Mouse (Mus musculus) left cerebral cortex, adult 9 months (tissue): ENCODE measurements around the gene Timeless.
"Not testable (repeated sequence)": the region's sequence is repeated elsewhere in the genome, so short reads cannot be mapped to it uniquely, and the experiment has no call there.

Experiments
- DNase-seq, 2 experiments: peaks; one replicate each; pipeline ENCODE4 v3.0.0; 2022; ENCODE audit warnings: low spot score in 2 of 2

Timeless gene

DNA sequence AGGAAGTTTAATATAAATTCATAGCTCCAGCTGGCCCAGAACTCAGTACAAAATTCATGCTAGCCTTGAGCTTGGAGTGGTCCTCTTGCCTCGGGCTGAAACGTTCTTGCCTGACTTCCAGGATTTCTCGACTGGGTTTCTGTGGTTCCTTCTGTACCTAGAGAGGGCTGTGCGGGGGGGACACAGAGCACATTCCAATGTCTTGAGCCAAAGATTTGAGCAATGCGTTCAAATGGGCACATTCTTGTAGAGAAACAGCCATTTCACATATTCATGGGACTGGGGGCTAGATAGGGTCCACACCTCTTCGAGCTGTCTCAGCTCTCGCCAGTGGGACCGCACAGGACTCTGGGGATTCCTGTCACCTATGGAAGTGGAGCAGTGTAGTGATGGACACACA is 24.1 kb downstream of the Timeless start:
- DNase-seq, result no peak

DNA sequence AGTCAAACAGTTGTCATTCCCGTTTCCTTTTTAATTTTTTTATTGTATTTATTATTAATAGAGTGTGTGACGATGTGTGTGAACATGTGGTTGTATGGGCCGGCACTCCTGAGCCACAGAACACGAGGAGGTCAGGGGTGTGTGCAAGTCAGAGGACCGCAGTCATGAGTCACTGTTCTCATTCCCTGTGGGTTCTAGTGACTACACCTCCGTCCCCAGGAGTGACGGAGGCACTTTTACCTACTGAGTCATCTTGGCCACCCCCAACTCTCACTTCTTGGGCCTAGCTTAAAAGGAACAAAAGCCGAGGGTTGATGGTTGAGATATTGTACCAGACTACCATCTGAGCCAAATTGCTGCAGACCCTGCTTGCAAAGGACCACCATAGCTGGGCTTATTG is 24.5 kb downstream of the Timeless start:
- no peak for DNase-seq

DNA sequence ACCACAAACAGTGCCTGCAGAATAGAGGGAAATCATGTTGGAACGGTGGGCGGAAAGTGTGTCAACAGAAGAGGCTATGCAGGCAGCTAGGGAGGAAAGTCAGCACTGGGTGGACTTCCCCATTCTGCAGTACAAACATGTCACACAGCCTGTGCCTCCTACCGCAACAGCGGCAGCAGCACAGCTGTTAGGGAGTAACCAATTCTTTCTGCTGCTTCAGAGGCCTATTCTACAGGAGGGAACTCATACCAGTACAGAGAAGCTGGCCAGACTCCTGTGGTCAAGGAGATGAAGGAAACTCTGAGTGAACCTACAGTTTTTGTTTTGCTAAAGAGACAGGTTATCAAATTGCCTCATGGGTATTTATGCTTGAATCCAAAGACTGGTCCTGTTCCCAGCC is 27.1 kb downstream of the Timeless start:
- no peak for DNase-seq

DNA sequence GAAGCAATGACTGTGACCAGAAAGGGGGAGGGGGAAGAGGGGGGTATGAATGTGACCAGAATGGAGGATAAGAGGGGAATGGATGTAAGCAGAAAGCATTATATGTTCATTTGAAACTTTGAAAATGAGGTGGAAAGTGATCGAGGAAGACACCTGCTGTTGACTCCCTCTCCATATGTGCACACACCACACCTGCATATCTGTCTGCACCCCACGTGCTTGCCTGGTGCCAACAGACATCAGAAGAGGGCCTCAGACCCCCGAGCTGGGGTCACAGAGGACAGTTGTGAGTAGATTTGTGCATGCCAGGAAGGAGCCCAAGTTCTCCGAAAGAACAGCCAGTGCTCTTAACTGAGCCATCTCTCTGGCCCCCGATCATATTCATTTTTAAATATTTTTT is 28.1 kb downstream of the Timeless start:
- no peak for DNase-seq

DNA sequence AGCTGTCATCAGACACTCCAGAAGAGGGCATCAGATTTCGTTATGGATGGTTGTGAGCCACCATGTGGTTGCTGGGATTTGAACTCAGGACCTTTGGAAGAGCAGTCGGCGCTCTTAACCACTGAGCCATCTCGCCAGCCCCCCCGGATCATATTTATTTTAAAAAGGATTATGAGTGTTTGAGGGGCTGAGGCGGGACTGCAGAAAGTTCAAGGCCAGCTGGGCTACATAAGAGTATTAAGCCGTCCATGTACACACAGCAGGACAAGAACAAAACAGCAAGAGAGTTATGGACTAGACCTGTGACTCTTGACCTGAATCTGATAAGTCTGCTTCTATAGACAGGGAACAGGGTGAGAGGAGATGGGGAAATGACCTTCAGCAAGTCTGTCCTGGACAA is 28.5 kb downstream of the Timeless start:
- DNase-seq, result not testable (repeated sequence)

DNA sequence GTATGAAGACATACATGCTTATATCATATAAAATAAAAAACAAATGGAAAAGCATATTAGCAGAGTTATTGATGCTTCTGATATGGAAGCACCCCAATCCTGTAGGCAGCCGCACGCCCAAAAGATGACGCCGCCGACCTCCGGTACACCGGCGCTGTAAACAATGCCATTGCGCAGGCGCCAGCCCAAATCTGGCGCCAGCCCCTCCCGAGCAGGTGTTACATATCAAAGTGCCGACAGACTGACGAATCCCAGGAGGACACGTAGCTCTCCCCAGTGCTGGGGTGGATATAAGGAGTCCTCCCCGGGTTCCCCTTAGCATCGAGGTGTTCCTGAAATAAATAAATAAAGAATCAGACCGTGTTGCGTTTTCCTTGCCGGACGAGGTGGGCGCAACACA is 30.4 kb downstream of the Timeless start:
- no peak for DNase-seq

DNA sequence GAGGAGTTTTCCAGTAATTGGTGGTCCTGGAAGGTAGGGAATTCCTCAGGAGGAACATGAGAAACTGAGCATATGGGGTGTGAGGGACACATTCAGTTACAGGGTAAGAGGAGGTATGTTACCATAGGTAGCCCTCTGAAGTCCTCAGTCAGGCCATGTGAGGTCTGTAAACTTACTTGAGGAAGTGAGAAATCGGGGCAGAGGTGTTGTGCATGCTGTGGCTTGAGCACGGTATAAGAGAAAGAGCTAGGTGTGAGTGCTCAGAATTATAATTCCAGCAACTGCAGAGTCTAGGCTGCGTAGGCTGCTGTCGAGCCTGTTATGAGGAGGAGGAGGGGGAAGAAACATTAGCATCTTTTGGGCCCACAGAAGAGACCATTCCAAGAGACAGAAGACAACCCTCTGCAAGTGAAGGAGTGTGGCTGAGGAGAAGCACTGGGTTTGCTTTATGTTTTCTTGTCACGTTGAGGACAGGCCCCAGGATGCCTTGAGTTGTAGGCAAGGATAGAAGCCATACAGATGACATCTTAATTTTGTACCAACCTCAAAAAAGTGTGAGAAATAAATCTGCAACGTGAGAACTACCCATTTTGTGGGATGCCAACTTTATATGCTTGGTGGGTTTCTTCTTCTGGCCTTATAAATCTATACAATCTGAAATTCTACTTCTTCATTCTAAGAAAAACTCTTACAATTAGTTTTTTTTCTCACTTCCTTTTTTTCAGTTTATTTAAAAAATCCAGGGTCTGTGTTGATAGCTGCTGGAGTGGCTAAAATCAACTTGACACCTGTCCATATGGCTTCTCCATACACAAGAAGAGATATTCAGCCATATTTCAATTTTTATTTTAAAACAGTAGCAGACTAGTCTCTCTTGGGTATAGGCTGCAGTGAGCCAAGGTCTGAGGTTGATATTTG is 31.8 kb downstream of the Timeless start:
- peak in 1 of 2 experiments; percentile 14 for DNase-seq

DNA sequence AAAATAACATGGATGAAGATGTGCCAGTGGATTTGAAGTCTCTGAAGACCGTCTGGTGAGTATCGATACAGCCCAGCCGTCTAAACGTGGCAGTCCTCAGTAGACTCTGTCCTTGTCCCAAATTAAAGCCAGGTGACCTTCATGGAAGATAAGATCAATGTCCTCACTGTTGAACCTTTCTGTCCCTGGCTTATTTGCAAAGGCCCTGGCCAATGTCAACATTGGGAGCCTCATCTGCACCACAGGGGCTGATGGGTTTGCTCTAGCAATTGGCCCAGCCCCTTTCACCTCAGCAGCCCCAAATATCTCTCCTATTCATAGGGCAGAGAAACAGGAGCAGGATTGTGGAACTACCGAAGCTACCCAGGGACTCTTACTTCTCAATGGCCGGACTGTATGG is 36.5 kb downstream of the Timeless start, which contains the start of gene Apof:
Apof (plus strand) TSS at position 301 of the 400 bp plus-strand sequence.
- DNase-seq, result no peak

DNA sequence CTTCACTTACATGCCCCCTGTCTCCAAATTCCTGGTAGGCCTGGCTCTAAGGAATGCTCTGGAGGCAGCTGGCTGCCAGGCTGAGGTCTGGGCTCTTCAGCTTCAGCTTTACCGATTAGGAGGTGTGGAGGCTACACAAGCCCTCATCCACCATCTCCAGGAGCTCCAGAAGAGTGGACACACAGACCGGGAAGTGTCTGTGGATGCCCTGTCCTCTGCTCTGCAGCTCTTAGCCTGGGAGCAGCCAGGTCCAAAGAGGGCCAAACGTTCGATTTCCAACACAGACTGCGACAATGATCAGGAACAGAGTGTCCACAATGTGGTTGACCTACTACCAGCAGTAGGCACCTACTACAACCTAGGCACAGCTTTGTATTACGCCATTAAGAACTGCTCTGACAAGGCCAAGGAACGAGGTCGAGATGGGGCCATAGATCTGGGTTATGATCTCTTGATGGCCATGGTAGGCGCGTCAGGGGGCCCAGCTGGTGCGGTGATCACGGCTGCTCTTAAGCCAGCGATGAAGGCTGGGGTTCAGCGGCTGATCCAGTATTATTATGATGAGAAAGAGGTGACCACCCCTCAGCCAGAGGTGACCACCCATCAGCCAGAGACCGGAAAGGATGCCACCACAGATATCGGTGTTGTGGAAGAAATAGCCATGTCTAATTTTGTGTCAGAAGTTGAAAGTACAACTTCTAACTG is 37.5 kb downstream of the Timeless start:
- no peak for DNase-seq

DNA sequence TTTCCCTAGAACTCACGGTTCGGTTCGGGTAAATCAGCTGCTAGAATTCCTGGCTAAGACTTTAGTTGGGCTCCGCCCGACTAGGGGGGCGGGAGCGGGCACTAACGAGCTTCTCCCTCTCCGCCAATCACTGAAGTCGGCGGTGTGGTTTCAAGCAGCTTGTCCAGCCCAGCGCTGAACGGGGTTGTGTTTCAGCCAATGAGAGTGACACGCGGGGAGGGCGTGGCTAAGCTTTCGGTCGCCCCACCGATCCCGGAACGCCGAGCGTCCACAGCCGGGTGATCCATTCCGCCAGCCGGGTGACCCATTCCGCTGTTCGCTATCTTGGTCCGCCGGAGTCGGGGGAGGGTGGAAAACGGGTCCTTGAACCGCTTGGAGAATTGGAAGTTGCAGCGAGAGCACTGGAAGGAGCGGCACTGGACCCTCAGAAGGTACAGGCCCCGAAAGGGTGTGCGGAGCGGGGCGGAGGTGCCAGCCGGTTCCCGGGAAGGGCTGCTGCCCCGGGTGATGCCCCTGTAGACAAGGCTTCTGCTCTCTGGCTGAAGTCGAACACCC is 38.5 kb downstream of the Timeless start, which contains the start of gene Stat2:
Stat2 (plus strand) TSS at position 273 of the 555 bp plus-strand sequence.
- DNase-seq, result peak; percentile 94 to 98

DNA sequence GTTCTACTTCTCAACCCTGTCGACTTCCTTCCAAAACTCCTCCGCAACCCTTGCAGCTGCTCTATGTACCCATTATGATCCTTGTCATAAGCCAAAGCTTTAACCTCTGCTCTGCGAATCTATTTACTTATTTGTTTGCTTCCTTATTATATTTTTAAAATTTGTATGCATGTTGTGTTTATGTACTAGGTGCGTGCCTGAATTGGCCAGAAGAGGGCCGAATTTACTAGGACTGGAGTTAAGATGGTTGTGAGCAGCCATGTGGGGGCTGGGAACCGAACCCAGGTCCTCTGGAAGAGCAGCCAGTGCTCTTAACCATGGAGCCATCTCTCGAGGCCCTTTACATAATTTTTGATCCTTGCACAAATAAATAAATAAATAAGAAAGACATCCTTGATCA is 39.0 kb downstream of the Timeless start:
- no peak for DNase-seq

DNA sequence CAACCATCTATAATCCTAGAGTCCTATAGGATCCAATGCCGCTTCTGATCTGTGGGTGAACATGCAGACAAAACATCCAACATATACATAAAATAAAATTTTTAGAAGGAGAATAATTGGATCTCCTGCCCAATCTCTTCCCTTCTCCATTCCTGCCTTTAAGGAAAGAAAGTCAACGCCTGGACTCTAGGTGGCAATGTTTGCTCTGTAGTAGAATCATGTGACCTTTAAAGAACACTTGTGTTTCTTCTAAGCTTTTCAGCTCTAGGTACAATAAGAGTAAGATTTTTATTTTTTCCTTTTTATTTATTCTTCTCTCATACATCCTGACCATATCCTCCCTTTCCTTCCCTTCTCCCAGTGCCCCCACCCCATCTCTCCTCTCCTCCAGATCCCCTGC is 40.0 kb downstream of the Timeless start:
- DNase-seq, result no peak

DNA sequence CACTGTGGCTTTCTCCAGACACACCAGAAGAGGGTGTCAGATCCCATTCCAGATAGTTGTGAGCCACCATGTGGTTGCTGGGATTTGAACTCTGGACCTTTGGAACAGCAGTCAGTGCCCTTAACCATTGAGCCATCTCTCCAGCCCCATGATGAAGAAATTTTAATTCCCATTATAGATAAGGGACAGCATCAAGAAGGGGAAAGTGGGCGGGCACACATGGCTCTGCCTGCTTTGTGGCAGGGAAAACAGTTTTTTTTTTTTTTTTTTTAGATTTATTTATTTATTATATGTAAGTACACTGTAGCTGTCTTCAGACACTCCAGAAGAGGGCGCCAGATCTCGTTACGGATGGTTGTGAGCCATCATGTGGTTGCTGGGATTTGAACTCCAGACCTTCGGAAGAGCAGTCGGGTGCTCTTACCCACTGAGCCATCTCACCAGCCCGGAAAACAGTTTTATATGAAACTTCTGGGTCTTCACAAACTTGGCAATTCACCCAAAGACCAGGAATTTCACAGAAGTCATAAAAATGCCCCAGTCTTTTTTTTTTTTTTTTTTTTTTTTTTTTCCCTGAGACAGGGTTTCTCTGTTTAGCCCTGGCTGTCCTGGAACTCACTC is 41.1 kb downstream of the Timeless start:
- DNase-seq, result not testable (repeated sequence)

DNA sequence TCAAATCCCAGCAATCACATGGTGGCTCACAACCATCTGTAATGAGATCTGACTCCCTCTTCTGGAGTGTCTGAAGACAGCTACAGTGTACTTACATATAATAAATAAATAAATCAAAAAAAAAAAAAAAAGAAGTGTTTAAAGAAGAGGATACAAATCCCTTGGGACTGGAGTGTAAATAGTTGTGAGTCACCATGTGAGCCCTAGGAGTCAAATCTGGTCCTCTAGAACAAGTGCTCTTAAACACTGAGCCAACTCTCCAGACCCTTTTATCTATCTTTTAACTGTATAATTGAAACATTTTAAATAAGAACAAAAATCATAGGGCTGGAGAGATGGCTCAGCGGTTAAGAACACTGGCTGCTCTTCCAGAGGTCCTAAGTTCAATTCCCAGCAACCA is 43.5 kb downstream of the Timeless start:
- DNase-seq, result not testable (repeated sequence)

DNA sequence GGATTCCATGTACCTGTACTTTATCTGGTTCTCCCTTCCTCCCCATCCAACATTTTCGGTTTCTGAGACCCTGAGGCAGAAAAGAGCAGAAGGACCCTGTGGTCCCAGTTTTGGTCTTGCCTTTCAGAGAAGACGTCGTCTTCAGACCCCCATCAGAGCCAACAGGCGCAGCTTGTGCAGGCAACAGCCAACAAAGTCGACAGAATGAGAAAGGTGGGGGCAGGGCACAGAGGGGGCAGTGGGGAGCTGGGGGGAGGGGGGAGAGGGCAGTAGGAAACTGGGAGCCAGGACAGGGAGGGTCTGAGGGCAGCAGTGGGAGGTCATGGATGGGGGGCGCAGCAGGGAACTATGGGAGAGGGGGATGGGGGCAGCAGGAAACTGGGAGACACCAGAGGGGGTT is 46.3 kb downstream of the Timeless start:
- no peak for DNase-seq

DNA sequence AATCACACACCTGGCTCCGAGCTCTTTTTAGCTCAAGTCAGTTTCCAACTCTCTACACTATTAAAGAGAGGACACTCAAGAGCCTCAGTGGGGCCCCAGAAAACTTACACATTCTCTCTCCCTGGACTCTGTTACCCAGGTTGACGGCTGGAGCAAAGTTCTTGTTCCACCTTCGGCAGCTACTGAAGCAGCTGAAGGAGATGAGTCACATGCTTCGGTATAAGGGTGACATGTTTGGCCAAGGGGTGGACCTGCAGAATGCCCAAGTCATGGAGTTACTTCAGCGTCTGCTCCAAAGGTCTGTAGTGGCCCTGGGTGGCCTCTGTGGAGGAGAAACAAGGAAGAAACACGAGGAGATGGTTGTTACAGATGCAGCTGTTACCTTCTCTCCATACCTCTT is 49.1 kb downstream of the Timeless start:
- DNase-seq, result no peak

DNA sequence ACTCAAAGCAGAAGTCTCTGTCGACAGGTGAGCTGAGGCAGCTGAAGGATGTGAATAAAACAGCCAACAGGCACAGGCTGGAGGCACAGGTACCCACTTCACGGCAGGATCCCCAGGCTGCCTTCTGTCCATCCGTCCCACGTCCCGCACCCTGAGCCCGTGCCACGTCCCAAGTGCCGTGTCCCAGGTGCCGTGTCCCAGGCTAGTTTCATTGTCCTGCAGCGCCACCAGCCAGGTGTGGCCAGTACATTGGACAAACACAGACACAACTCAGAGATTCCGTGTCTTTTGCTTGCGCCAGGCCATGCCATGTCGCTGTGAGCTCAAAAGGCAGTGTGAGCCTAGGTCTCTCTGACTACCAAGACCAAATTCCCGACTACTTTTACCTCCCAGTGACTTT is 49.8 kb downstream of the Timeless start:
- no peak for DNase-seq

DNA sequence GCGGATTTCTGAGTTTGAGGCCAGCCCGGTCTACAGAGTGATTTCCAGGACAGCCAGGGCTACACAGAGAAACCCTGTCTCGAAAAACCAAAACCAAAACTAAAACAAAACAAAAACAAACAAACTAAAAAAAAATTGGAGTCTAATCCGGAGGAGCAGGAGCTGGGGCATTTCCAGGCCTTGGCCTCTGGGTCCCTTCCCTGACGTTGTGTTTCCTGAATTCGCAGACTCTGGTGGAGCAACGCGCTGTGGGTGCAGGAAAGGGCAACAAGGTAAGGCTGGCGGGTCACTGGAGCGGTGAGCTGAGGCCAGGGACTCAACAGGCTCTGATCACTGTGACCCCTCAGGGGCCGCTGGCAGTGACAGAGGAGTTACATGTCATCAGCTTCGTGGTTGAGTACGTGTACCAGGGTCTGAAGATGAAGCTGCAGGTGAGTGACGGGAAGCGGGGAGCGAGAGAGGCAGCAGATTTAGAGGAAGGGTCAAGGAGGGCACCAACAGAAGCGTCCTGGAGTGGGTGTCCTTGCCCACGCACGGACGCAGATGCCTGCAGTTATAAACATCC is 51.1 kb downstream of the Timeless start:
- no peak for DNase-seq

DNA sequence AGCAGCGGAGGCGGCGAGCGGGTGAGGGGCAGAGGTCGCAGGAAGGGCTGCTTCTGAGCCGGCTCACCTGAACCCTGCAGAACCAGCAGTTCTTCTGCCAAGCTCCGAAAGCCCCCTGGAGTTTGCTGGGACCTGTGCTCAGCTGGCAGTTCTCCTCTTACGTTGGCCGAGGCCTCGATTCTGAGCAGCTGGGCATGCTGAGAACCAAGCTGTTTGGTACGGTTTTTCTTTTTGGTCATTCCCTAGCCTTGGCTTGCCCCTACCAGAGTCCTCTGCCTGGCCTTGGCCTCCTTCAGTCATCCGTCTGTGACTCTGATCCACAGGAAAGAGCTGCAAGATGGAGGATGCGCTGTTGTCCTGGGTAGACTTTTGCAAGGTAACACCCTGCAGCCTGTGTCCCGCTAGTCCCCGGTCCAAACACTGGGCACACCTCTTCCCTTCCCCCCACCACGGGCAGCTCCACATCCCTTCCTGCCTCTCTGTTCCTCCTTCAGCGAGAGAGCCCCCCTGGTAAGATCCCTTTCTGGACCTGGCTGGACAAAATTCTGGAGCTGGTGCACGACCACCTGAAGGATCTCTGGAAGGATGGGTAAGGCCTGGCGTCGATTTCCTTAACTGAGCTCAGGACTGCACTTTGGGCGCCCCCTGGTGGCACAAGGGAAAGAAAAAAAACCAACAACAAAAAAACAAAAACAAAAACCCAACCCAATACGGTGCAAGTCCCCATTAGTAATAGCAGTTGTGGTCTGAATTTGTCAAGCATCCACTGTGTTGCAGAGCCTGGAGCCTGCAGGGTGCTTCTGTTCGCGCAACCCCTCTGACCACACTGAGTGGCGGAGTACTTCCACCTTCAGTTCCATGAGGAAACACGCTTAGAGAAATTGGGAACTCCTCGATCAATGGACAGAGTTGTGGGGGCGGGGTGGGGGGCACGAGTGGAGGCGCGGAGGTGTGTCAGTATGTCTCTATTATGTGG is 52.0 kb downstream of the Timeless start:
- DNase-seq, result peak in 1 of 2 experiments; percentile 49

DNA sequence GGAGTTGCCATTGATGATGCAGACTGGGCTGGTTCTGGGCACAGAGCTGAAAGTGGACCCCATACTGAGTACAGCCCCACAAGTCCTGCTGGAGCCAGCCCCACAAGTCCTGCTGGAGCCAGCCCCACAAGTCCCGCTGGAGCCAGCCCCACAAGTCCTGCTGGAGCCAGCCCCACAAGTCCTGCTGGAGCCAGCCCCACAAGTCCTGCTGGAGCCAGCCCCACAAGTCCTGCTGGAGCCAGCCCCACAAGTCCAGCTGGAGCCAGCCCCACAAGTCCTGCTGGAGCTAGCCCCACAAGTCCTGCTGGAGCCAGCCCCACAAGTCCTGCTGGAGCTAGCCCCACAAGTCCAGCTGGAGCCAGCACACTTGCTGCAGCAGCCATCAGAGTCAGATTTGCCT is 58.7 kb downstream of the Timeless start:
- DNase-seq, result not testable (repeated sequence)
